Mouse (Mus musculus): Measurements from ENCODE around the gene Ncoa6. TPM values are rescaled to one million over a fixed set of nuclear protein-coding genes. Genes with fewer than 3 reads are reported as not detected.

The Ncoa6 gene
- polyA plus RNA-seq, 1 experiment from 2014 or later, result 34.7 TPM

- ATAC-seq (ENCODE audit: insufficient read depth, low FRiP score, low TSS enrichment) (peak; percentile 94), DNase-seq (ENCODE audit: low spot score) (peak; percentile 98)
- peak overlapping the region; percentile 80 for H3K4me3 ChIP-seq (ENCODE audit: low read depth, low read length)
- no peaks in the 10 kb centered on the region for H3K27me3 ChIP-seq (ENCODE audit: control insufficient read depth, insufficient read depth, low read length)
- peak overlapping the region; percentile 98 for H3K27ac ChIP-seq (ENCODE audit: low read depth, low read length)
- H3K4me2 ChIP-seq (ENCODE audit: low read depth), result peak overlapping the region; percentile 82
- H3K9ac ChIP-seq (ENCODE audit: low read length), result peak overlapping the region; percentile 96
- H3K36me3 ChIP-seq (ENCODE audit: control insufficient read depth, insufficient read depth, low read length), result no peaks in the 10 kb centered on the region
- under 1% methylated on average over 58 of the region's 68 CpGs for WGBS
- H3K4me1 ChIP-seq (ENCODE audit: control insufficient read depth, insufficient read depth, low read length), result peaks cover 20% of the 10 kb centered on the region
- H3K9me3 ChIP-seq (ENCODE audit: control insufficient read depth, low read length), result no peaks in the 10 kb centered on the region
These were observed 91.9 kb downstream of the Ncoa6 start for GRCm38 (mm10) chr2:155381643-155382331.

GRCm38 (mm10) chr2:155381060-155381437 is 92.6 kb downstream of the Ncoa6 start:
- H3K4me2 ChIP-seq (ENCODE audit: low read depth), result peak overlapping the region; percentile 82
- H3K4me3 ChIP-seq (ENCODE audit: low read depth, low read length), result peak overlapping the region; percentile 80
- no peaks in the 10 kb centered on the region for H3K27me3 ChIP-seq (ENCODE audit: control insufficient read depth, insufficient read depth, low read length)
- DNase-seq (ENCODE audit: low spot score) (no peak), ATAC-seq (ENCODE audit: insufficient read depth, low FRiP score, low TSS enrichment) (no peak)
- peak overlapping the region; percentile 96 for H3K9ac ChIP-seq (ENCODE audit: low read length)
- 2% methylated on average over 11 of the region's 11 CpGs for WGBS
- peaks cover 14% of the 10 kb centered on the region for H3K4me1 ChIP-seq (ENCODE audit: control insufficient read depth, insufficient read depth, low read length)
- no peaks in the 10 kb centered on the region for H3K36me3 ChIP-seq (ENCODE audit: control insufficient read depth, insufficient read depth, low read length)
- H3K27ac ChIP-seq (ENCODE audit: low read depth, low read length), result peak overlapping the region; percentile 98
- no peaks in the 10 kb centered on the region for H3K9me3 ChIP-seq (ENCODE audit: control insufficient read depth, low read length)

GRCm38 (mm10) chr2:155380261-155381059 is 93.2 kb downstream of the Ncoa6 start, which contains the start of gene Trp53inp2:
Gene Trp53inp2 (plus strand): TSS chr2:155381059.
- Histone ChIP-seq H3K4me1 (ENCODE audit: control insufficient read depth, insufficient read depth, low read length) (peaks cover 13% of the 10 kb centered on the region), H3K4me2 (ENCODE audit: low read depth) (peak within 1 kb of the TSS; percentile 82), H3K4me3 (ENCODE audit: low read depth, low read length) (peak within 1 kb of the TSS; percentile 80), H3K9ac (ENCODE audit: low read length) (peak within 1 kb of the TSS; percentile 96), H3K27ac (ENCODE audit: low read depth, low read length) (peak within 1 kb of the TSS; percentile 98), H3K27me3 (ENCODE audit: control insufficient read depth, insufficient read depth, low read length) (no peaks in the 10 kb centered on the region), H3K36me3 (ENCODE audit: control insufficient read depth, insufficient read depth, low read length) (no peaks in the 10 kb centered on the region), H3K9me3 (ENCODE audit: control insufficient read depth, low read length) (no peaks in the 10 kb centered on the region)
- WGBS, result 40% methylated on average over 8 of the region's 8 CpGs
- ATAC-seq (ENCODE audit: insufficient read depth, low FRiP score, low TSS enrichment), result no peak
- no peak for DNase-seq (ENCODE audit: low spot score)

GRCm38 (mm10) chr2:155376191-155376590 is 97.5 kb downstream of the Ncoa6 start:
- H3K36me3 ChIP-seq (ENCODE audit: control insufficient read depth, insufficient read depth, low read length), result no peaks in the 10 kb centered on the region
- H3K4me2 ChIP-seq (ENCODE audit: low read depth), result no peak overlapping the region
- H3K9me3 ChIP-seq (ENCODE audit: control insufficient read depth, low read length), result no peaks in the 10 kb centered on the region
- WGBS, result 79% methylated on average over 10 of the region's 10 CpGs
- no peak overlapping the region for H3K9ac ChIP-seq (ENCODE audit: low read length)
- H3K4me3 ChIP-seq (ENCODE audit: low read depth, low read length), result no peak overlapping the region
- ATAC-seq (ENCODE audit: insufficient read depth, low FRiP score, low TSS enrichment) (no peak), DNase-seq (ENCODE audit: low spot score) (no peak)
- no peaks in the 10 kb centered on the region for H3K4me1 ChIP-seq (ENCODE audit: control insufficient read depth, insufficient read depth, low read length)
- H3K27ac ChIP-seq (ENCODE audit: low read depth, low read length), result no peak overlapping the region
- H3K27me3 ChIP-seq (ENCODE audit: control insufficient read depth, insufficient read depth, low read length), result no peaks in the 10 kb centered on the region

DNA sequence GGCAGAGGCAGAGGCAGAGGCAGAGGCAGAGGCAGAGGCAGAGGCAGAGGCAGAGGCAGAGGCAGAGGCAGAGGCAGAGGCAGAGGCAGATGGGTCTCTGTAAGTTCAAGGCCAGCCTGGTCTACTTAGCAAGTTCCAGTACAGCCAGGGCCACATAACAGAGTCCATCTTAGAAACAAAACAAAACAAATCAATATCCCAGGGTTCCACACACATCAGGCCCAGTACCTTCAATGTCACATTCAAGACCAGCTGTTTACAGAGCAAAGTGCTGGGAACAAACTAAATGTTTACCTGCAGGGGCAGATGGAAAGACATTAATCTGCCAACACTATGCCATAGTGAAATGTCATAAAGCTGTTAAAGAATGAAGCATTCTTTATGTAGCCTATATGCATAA is 99.2 kb downstream of the Ncoa6 start:
- Histone ChIP-seq H3K36me3 (ENCODE audit: control insufficient read depth, insufficient read depth, low read length) (no peaks in the 10 kb centered on the region), H3K9ac (ENCODE audit: low read length) (no peak overlapping the region), H3K4me3 (ENCODE audit: low read depth, low read length) (no peak overlapping the region), H3K4me1 (ENCODE audit: control insufficient read depth, insufficient read depth, low read length) (no peaks in the 10 kb centered on the region), H3K27me3 (ENCODE audit: control insufficient read depth, insufficient read depth, low read length) (no peaks in the 10 kb centered on the region), H3K4me2 (ENCODE audit: low read depth) (no peak overlapping the region), H3K9me3 (ENCODE audit: control insufficient read depth, low read length) (no peaks in the 10 kb centered on the region), H3K27ac (ENCODE audit: low read depth, low read length) (no peak overlapping the region)
- ATAC-seq (ENCODE audit: insufficient read depth, low FRiP score, low TSS enrichment), result no peak
- DNase-seq (ENCODE audit: low spot score), result no peak

DNA sequence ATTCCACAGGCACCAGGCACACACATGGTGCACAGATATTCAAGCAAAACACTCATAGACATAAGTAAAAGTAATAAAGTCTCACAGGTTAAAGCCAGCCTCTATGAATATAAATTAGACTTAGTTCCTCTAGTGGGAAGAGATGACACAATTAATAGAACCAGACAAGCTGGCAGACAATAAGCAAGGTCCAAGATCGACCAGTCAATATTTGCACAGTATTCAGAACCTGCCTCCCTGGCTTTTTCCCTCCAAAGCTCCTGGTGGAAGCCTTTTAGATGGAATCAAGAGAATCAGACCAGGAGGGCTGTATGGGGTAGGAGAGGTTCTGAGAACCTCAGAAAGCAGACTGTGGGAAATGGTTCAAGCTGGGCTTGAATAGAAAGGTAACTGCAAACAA is 99.8 kb downstream of the Ncoa6 start:
- H3K27me3 ChIP-seq (ENCODE audit: control insufficient read depth, insufficient read depth, low read length), result no peaks in the 10 kb centered on the region
- DNase-seq (ENCODE audit: low spot score) (no peak), ATAC-seq (ENCODE audit: insufficient read depth, low FRiP score, low TSS enrichment) (no peak)
- no peaks in the 10 kb centered on the region for H3K36me3 ChIP-seq (ENCODE audit: control insufficient read depth, insufficient read depth, low read length)
- H3K9ac ChIP-seq (ENCODE audit: low read length), result no peak overlapping the region
- no peak overlapping the region for H3K4me2 ChIP-seq (ENCODE audit: low read depth)
- 87% methylated on average over 1 of the region's 1 CpGs for WGBS
- no peak overlapping the region for H3K4me3 ChIP-seq (ENCODE audit: low read depth, low read length)
- no peak overlapping the region for H3K27ac ChIP-seq (ENCODE audit: low read depth, low read length)
- H3K4me1 ChIP-seq (ENCODE audit: control insufficient read depth, insufficient read depth, low read length), result no peaks in the 10 kb centered on the region
- no peaks in the 10 kb centered on the region for H3K9me3 ChIP-seq (ENCODE audit: control insufficient read depth, low read length)

- no peak overlapping the region for H3K27ac ChIP-seq (ENCODE audit: low read depth, low read length)
- H3K4me1 ChIP-seq (ENCODE audit: control insufficient read depth, insufficient read depth, low read length), result no peaks in the 10 kb centered on the region
- H3K36me3 ChIP-seq (ENCODE audit: control insufficient read depth, insufficient read depth, low read length), result no peaks in the 10 kb centered on the region
- no peak overlapping the region for H3K4me3 ChIP-seq (ENCODE audit: low read depth, low read length)
- H3K27me3 ChIP-seq (ENCODE audit: control insufficient read depth, insufficient read depth, low read length), result no peaks in the 10 kb centered on the region
- no peak overlapping the region for H3K4me2 ChIP-seq (ENCODE audit: low read depth)
- DNase-seq (ENCODE audit: low spot score), result no peak
- no peak overlapping the region for H3K9ac ChIP-seq (ENCODE audit: low read length)
- ATAC-seq (ENCODE audit: insufficient read depth, low FRiP score, low TSS enrichment), result no peak
- 76% methylated on average over 1 of the region's 1 CpGs for WGBS
- no peaks in the 10 kb centered on the region for H3K9me3 ChIP-seq (ENCODE audit: control insufficient read depth, low read length)
These were observed 100.4 kb downstream of the Ncoa6 start for GRCm38 (mm10) chr2:155373302-155373701.

DNA sequence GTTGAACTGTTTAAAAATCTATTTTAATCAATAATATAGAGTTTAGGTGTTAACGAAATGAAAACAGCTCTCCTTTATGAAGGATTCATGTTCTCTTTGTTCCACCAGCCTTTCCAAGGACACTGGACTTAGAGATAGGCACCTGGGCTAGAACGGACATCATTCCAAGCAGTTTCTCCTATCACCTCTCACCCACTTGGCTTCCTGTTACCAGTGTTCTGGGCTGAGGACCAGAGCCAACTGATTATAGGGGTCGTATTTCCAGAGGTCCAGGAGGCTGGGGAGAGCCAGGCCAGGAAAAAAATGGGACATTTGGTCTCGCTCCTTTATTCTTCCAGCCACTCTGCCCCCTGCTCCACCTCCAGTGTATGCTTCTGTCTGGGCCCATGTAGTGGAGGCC is 101.2 kb downstream of the Ncoa6 start:
- no peak for DNase-seq (ENCODE audit: low spot score)
- no peak for ATAC-seq (ENCODE audit: insufficient read depth, low FRiP score, low TSS enrichment)
- no peak overlapping the region for H3K4me3 ChIP-seq (ENCODE audit: low read depth, low read length)
- no peaks in the 10 kb centered on the region for H3K27me3 ChIP-seq (ENCODE audit: control insufficient read depth, insufficient read depth, low read length)
- no peaks in the 10 kb centered on the region for H3K36me3 ChIP-seq (ENCODE audit: control insufficient read depth, insufficient read depth, low read length)
- no peak overlapping the region for H3K9ac ChIP-seq (ENCODE audit: low read length)
- 68% methylated on average over 4 of the region's 4 CpGs for WGBS
- H3K4me2 ChIP-seq (ENCODE audit: low read depth), result no peak overlapping the region
- no peaks in the 10 kb centered on the region for H3K9me3 ChIP-seq (ENCODE audit: control insufficient read depth, low read length)
- H3K4me1 ChIP-seq (ENCODE audit: control insufficient read depth, insufficient read depth, low read length), result no peaks in the 10 kb centered on the region
- no peak overlapping the region for H3K27ac ChIP-seq (ENCODE audit: low read depth, low read length)

All from neural tube, embryonic 11.5 days (tissue).